Mouse (Mus musculus) forebrain, embryonic 11.5 days (tissue): ENCODE measurements around the gene Ddb2. TPM values are rescaled to one million over a fixed set of nuclear protein-coding genes. Genes with fewer than 3 reads are reported as not detected.

Experiments
- ATAC-seq: fragments of 200-750 bp; cut with Nextera tagmentation; replicated peaks from 2 replicates; pipeline ENCODE4 v1.8.0; 2017; ENCODE audit warnings: moderate TSS enrichment; ENCODE audit not compliant: low FRiP score
- DNase-seq: peaks from one replicate; pipeline ENCODE4 v3.0.0-alpha.2; 2017; ENCODE audit warnings: low spot score
- H3K27ac ChIP-seq: fragments of 300-500 bp; sonication (generic); 2 replicates; pipeline ENCODE4 v1.5.1; 2014; ENCODE audit warnings: low read depth, low read length
- H3K27me3 ChIP-seq: fragments of 300-500 bp; sonication (generic); 2 replicates; pipeline ENCODE4 v1.6.1; 2014; ENCODE audit warnings: mild to moderate bottlenecking, low read length, mixed read lengths; ENCODE audit not compliant: control insufficient read depth, insufficient read depth
- H3K36me3 ChIP-seq: fragments of 300-500 bp; sonication (generic); 2 replicates; pipeline ENCODE4 v1.6.1; 2014; ENCODE audit warnings: mild to moderate bottlenecking, low read length, moderate library complexity, mixed read lengths; ENCODE audit not compliant: control insufficient read depth, insufficient read depth
- H3K4me1 ChIP-seq: fragments of 300-500 bp; sonication (generic); replicated peaks from 2 replicates; pipeline ENCODE4 v1.6.1; 2014; ENCODE audit warnings: low read length, mixed read lengths; ENCODE audit not compliant: control insufficient read depth, insufficient read depth
- H3K4me2 ChIP-seq: fragments of 300-500 bp; sonication (generic); 2 replicates; pipeline ENCODE4 v1.6.1; 2014; ENCODE audit warnings: low read depth, mild to moderate bottlenecking, low read length, moderate library complexity, mixed read lengths; ENCODE audit not compliant: severe bottlenecking
- H3K4me3 ChIP-seq: fragments of 300-500 bp; sonication (generic); 2 replicates; pipeline ENCODE4 v1.5.1; 2014; ENCODE audit warnings: low read depth, low read length
- H3K9ac ChIP-seq: fragments of 300-500 bp; sonication (generic); 2 replicates; pipeline ENCODE4 v1.6.1; 2014; ENCODE audit warnings: low read length
- H3K9me3 ChIP-seq: fragments of 300-500 bp; sonication (generic); 2 replicates; pipeline ENCODE4 v1.6.1; 2016; ENCODE audit warnings: low read length, mixed read lengths; ENCODE audit not compliant: control insufficient read depth
- WGBS: fragments of 180-500 bp; shearing (Covaris S2); extraction: QIAGEN DNeasy Blood & Tissue Kit; methylation state at CpG from one replicate; pipeline ENCODE4 v1.1.7; 2014; 5-methylcytosine and 5-hydroxymethylcytosine counted together
- polyA plus RNA-seq: library from polyadenylated mRNA; unstranded; fragments of >200 nt; fragmentation: Nextera tagmentation; extraction: Ambion mirVana; gene quantifications from 2 replicates; pipeline ENCODE4 v1.2.1, GENCODE M21; 2014

Ddb2 gene
- polyA plus RNA-seq, 1 experiment from 2014 or later = 9.9 TPM

DNA sequence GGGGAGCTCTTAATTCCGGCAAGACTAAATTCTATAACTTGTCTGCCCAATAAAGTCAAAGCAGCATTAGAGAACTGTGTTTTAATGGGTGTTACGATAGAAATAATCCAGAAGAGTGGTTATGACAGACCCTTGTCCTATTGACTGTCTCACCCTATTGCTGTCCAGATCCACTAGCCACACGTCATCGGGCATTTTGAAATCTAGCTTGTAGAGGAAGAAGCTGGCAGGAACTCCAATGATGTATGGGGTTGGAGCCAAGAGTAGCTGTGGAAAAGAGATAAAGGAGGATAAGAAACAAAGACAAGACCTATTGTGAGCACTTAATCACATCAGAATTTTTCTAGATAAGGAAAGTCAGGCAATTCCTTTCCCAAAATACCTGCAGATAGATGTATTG is 61.3 kb downstream of the Ddb2 start:
- H3K36me3 ChIP-seq = no peaks in the 10 kb centered on the region; the same call in 1 of the 2 replicates
- ATAC-seq (no peak), DNase-seq (no peak)
- H3K9me3 ChIP-seq = no peaks in the 10 kb centered on the region
- no peak overlapping the region for H3K4me2 ChIP-seq
- no peak overlapping the region for H3K27ac ChIP-seq
- H3K9ac ChIP-seq = no peak overlapping the region
- H3K27me3 ChIP-seq = no peaks in the 10 kb centered on the region
- H3K4me3 ChIP-seq = no peak overlapping the region
- H3K4me1 ChIP-seq = no peaks in the 10 kb centered on the region
- WGBS = 93% methylated on average over 4 of the region's 4 CpGs

DNA sequence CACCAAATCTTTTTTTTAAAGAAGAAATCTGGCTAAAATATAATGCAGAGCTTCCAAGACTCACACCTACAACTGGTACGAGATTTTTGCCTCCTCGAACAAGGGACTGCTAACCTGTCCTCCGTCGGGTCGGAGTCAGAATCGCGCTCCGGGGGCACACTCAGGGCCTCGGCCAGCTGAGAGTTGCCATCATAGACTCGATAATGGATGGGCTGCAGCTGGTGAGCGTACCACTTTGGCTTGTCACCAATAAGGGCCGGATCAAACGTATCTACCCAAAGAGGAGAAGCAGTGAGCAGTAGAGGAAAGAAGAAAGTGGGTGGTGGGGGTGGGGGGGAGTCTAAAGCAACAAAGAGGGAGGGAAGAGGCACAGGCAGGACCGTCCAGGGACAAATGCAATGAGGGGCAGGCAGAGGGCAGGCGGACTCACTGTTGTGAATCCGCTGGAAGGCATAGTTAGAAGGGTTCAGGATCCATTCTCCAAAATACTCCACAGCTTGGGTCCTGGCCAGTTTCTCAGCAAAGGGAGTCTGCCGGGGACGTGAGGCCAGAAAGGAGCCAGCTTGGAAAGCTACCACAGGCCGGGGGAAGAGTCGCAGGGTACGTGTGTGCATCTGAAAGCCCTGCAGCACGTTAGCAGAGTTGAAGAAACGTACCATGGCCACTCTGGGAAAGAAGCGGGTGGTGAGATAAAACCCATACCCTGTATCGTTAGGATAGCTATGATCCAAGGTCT is 67.0 kb downstream of the Ddb2 start:
- Histone ChIP-seq H3K4me2 (no peak overlapping the region), H3K9me3 (no peaks in the 10 kb centered on the region), H3K4me1 (no peaks in the 10 kb centered on the region), H3K27me3 (no peaks in the 10 kb centered on the region), H3K9ac (no peak overlapping the region), H3K36me3 (no peaks in the 10 kb centered on the region; the same call in 1 of the 2 replicates), H3K4me3 (no peak overlapping the region), H3K27ac (no peak overlapping the region)
- ATAC-seq = no peak
- no peak for DNase-seq
- 92% methylated on average over 25 of the region's 25 CpGs for WGBS

DNA sequence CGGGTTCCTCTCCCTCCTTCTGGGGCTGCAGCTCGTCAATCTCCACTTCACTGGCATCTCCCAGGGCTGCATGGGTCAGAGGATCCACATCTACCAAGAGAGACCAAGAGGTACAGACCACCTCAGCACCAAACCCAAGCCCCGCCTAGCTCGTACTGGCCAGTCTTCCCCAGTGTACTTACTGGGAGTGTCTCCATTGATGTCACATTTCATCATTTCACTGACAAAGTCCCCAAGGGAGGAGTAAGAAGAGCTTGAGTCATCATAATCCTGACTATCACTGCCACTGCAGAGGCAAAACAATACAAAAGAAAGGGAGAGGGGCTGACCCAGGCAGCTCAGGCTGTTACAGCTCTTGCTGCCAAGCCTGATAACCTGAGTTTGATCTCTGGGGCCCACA is 69.2 kb downstream of the Ddb2 start:
- Histone ChIP-seq H3K27me3 (no peaks in the 10 kb centered on the region), H3K27ac (no peak overlapping the region), H3K4me2 (no peak overlapping the region), H3K9me3 (no peaks in the 10 kb centered on the region), H3K4me3 (no peak overlapping the region), H3K4me1 (no peaks in the 10 kb centered on the region), H3K9ac (no peak overlapping the region), H3K36me3 (no peaks in the 10 kb centered on the region; the same call in 1 of the 2 replicates)
- no peak for DNase-seq
- ATAC-seq = no peak
- WGBS = 76% methylated on average over 4 of the region's 4 CpGs

DNA sequence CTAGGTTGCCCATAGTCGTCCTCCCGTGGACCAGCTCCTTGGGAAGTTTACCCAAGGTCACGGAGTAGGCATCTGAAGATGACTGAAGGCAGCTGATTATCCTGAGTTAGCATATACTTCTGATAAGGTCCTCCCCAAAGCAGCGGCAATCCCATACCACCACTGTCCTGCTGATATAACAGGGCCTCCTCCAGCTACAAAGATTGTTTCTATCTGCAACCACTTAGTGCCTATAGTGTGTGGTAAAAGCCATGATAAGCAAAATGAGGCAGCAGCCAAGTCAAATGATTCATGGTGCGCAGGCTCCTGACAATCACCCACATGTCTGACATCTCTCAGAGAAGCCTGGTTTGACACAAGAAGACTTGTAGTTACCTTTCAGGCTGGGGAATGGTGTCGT is 71.8 kb downstream of the Ddb2 start:
- H3K27ac ChIP-seq = no peak overlapping the region
- no peaks in the 10 kb centered on the region for H3K9me3 ChIP-seq
- no peaks in the 10 kb centered on the region for H3K4me1 ChIP-seq
- no peak overlapping the region for H3K4me3 ChIP-seq
- no peak overlapping the region for H3K4me2 ChIP-seq
- no peaks in the 10 kb centered on the region; the same call in 1 of the 2 replicates for H3K36me3 ChIP-seq
- ATAC-seq (no peak), DNase-seq (no peak)
- 92% methylated on average over 6 of the region's 6 CpGs for WGBS
- H3K9ac ChIP-seq = no peak overlapping the region
- H3K27me3 ChIP-seq = no peaks in the 10 kb centered on the region

DNA sequence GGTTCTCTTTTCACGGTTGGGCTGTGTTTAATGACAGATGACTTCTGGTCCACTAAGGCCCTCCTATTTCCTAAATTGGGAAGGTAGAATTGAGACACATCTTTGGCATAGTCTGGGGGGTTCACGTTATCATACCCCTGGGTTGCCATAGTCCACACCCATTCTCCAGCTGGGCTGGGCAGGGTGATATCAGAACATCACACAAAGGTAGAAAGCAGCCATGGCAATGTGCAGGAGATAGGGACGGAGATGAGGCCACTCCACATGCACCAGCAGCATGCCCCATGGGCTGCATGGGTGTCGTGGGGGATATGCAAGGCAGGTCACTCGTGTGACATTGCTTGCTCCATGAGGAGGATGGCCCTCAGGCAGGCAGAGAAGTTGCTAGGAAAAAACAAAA is 73.2 kb downstream of the Ddb2 start:
- Histone ChIP-seq H3K27me3 (no peaks in the 10 kb centered on the region), H3K4me3 (no peak overlapping the region), H3K36me3 (no peaks in the 10 kb centered on the region; the same call in 1 of the 2 replicates), H3K4me2 (no peak overlapping the region), H3K27ac (no peak overlapping the region), H3K9me3 (no peaks in the 10 kb centered on the region), H3K4me1 (no peaks in the 10 kb centered on the region), H3K9ac (no peak overlapping the region)
- 90% methylated on average over 5 of the region's 5 CpGs for WGBS
- ATAC-seq = no peak
- no peak for DNase-seq

DNA sequence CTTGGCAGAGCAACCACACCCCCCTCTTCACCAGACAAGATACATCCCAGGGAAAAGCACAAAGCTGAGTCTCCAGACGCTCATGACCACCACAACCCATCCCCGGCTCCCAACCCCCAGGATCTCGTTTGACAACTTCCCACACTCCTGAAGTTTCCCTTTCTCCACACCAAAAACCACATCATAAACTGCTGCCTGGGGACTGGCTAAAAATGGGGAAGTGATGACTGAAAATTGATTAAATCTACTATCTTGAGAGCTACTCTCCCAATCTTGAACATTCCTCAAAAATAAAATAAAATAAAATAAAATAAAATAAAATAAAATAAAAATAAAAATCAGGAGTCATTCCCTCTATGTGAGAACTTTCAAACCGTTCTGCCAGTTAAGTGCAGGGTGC is 73.8 kb downstream of the Ddb2 start:
- DNase-seq (no peak), ATAC-seq (no peak)
- Histone ChIP-seq H3K36me3 (no peaks in the 10 kb centered on the region; the same call in 1 of the 2 replicates), H3K9me3 (no peaks in the 10 kb centered on the region), H3K4me1 (no peaks in the 10 kb centered on the region), H3K4me2 (no peak overlapping the region), H3K27ac (no peak overlapping the region), H3K4me3 (no peak overlapping the region), H3K9ac (no peak overlapping the region), H3K27me3 (no peaks in the 10 kb centered on the region)
- WGBS = 90% methylated on average over 4 of the region's 4 CpGs

Other genes with a start within 250 kb of the Ddb2 start
- 3.1 and 5.0 TPM in 2 replicates for gene Rapsn, start 201.4 kb downstream of the Ddb2 start, polyA plus RNA-seq
- 354 and 371 TPM in 2 replicates for gene Psmc3, start 183.0 kb downstream of the Ddb2 start, polyA plus RNA-seq
- gene Slc39a13, start 166.6 kb downstream of the Ddb2 start, polyA plus RNA-seq = 23.3 and 23.6 TPM in 2 replicates
- 2.2 and 4.9 TPM in 2 replicates for gene Spi1, start 154.6 kb downstream of the Ddb2 start, polyA plus RNA-seq
- gene Mybpc3, start 118.8 kb downstream of the Ddb2 start, polyA plus RNA-seq = not detected in 2 replicates
- gene Madd, start 53.1 kb downstream of the Ddb2 start, polyA plus RNA-seq = 23.3 and 26.9 TPM in 2 replicates
- gene Nr1h3, start 34.1 kb downstream of the Ddb2 start, polyA plus RNA-seq = 1.6 and 2.0 TPM in 2 replicates
- 28.7 and 36.7 TPM in 2 replicates for gene Acp2, start 34.1 kb downstream of the Ddb2 start, polyA plus RNA-seq
- gene Pacsin3, start 19.0 kb upstream of the Ddb2 start, polyA plus RNA-seq = 28.9 and 34.8 TPM in 2 replicates
- gene Arfgap2, start 28.0 kb upstream of the Ddb2 start, polyA plus RNA-seq = 84.0 and 89.1 TPM in 2 replicates
- gene 1110051M20Rik, start 207.7 kb upstream of the Ddb2 start, polyA plus RNA-seq = 102 and 114 TPM in 2 replicates
- 10.2 and 11.3 TPM in 2 replicates for gene Lrp4, start 220.5 kb upstream of the Ddb2 start, polyA plus RNA-seq